Mouse (Mus musculus) midbrain, embryonic 15.5 days (tissue): ENCODE measurements around the gene Plce1. TPM values are rescaled to one million over a fixed set of nuclear protein-coding genes. Genes with fewer than 3 reads are reported as not detected.

Experiments used
- ATAC-seq: fragments of 200-750 bp; cut with Nextera tagmentation; replicated peaks from 2 replicates; pipeline ENCODE4 v1.8.0; 2017; ENCODE audit warnings: moderate TSS enrichment
- H3K27ac ChIP-seq: fragments of 300-500 bp; sonication (generic); 2 replicates; pipeline ENCODE4 v1.5.1; 2015; ENCODE audit warnings: mild to moderate bottlenecking, inconsistent platforms
- H3K27me3 ChIP-seq: fragments of 300-500 bp; sonication (generic); replicated peaks from 2 replicates; pipeline ENCODE4 v1.6.1; 2015; ENCODE audit warnings: inconsistent platforms
- H3K36me3 ChIP-seq: fragments of 300-500 bp; sonication (generic); replicated peaks from 2 replicates; pipeline ENCODE4 v1.6.1; 2015; ENCODE audit warnings: inconsistent platforms
- H3K4me1 ChIP-seq: fragments of 300-500 bp; sonication (generic); 2 replicates; pipeline ENCODE4 v1.6.1; 2015; ENCODE audit warnings: inconsistent platforms
- H3K4me2 ChIP-seq: fragments of 300-500 bp; sonication (generic); 2 replicates; pipeline ENCODE4 v1.6.1; 2015; ENCODE audit warnings: inconsistent platforms, mild to moderate bottlenecking, moderate library complexity
- H3K4me3 ChIP-seq: fragments of 300-500 bp; sonication (generic); 2 replicates; pipeline ENCODE4 v1.5.1; 2015; ENCODE audit warnings: mild to moderate bottlenecking, inconsistent platforms
- H3K9ac ChIP-seq: fragments of 300-500 bp; sonication (generic); 2 replicates; pipeline ENCODE4 v1.6.1; 2015; ENCODE audit warnings: mild to moderate bottlenecking, inconsistent platforms
- H3K9me3 ChIP-seq: fragments of 300-500 bp; sonication (generic); 2 replicates; pipeline ENCODE4 v1.6.1; 2016; ENCODE audit warnings: inconsistent platforms
- WGBS: fragments of 180-500 bp; shearing (Covaris S2); methylation state at CpG from one replicate; pipeline ENCODE4 v1.1.7; 2015; ENCODE audit warnings: mixed read lengths; 5-methylcytosine and 5-hydroxymethylcytosine counted together
- polyA plus RNA-seq: library from polyadenylated mRNA; unstranded; fragments of >200 nt; fragmentation: Nextera tagmentation; extraction: Ambion mirVana; gene quantifications from 2 replicates; pipeline ENCODE4 v1.2.1, GENCODE M21; 2015

Plce1 gene
- polyA plus RNA-seq, 1 experiment from 2014 or later = 4.0 TPM

DNA sequence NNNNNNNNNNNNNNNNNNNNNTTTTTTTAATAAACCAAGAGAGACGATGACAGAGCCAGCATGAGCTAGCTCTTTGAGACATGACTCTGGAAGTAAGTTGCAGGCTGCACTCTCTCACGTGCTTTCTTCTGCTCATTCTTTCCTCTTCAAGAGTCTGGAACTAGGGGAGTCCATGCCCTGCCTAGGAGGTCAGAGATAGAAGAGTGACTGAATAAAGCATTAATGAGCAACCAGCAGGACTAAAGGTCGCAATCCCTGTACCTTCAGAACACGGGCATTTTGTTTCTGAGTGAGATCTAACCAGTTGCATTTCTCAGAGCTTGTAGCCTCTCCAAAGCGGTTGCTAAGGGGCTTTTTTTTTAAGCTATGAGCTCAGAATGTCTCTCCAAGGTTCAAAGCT, 206.4 kb downstream of the Plce1 start:
- Histone ChIP-seq H3K9me3 (no peaks in the 10 kb centered on the region), H3K27ac (no peak overlapping the region), H3K36me3 (no peaks in the 10 kb centered on the region), H3K4me1 (no peaks in the 10 kb centered on the region), H3K27me3 (no peaks in the 10 kb centered on the region), H3K4me3 (no peak overlapping the region), H3K4me2 (no peak overlapping the region), H3K9ac (no peak overlapping the region)
- ATAC-seq = no peak
- 63% methylated on average over 5 of the region's 5 CpGs for WGBS

DNA sequence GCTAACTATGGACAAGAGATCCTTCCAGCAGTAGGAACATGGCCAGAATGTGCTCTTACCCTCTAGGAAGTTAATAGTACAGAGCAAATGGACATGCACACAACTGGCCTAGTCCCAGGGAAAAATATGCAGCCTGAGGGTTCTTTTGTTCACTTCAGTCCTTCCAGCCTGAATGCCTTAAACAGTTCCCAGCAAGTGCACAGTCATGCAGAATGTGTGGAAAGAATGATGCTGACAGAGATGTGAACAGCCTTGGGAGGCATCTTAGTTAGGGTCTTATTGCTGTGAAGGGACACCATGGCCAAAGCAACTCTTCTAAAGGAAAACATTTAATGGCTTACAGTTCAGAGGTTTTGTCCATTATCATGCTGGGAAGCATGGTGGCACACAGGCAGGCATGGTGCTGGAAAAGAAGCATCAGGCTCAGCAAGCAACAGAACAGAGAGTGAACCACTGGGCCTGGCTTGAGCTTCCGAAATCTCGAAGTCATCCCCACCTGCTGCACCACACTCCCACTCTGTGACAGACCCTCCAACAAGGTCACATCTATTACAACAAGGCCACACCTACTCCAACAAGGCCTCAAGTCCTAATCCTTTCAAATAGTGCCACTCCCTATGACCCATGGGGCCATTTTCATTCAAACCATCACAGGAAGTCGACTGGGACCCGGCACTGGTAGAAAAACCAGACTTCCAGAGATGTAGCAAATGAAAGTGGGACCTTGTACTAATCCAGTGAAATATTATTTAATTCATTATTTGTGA, 208.0 kb downstream of the Plce1 start:
- no peak for ATAC-seq
- Histone ChIP-seq H3K27me3 (no peaks in the 10 kb centered on the region), H3K9me3 (no peaks in the 10 kb centered on the region), H3K4me3 (no peak overlapping the region), H3K9ac (no peak overlapping the region), H3K4me1 (no peaks in the 10 kb centered on the region), H3K4me2 (no peak overlapping the region), H3K27ac (no peak overlapping the region), H3K36me3 (no peaks in the 10 kb centered on the region)
- WGBS = 90% methylated on average over 4 of the region's 4 CpGs

DNA sequence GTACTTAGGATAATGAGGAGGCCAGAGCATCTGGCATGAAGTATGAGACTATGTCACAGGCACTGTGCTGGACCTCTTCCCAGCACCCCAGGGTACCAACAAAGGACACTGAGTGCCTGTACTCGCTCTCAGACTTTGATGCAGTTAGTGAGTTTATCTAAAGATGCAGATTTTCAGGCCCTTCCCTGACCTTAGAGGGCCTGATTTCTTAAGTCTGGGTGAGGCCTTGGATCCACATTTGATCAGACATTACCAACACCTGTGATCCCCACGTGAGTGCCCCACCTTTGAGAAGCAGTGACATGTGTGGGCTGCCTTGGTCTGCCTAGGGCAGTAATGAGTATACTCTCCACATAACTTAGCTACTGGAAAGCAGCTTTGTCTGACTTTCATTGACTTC, 209.4 kb downstream of the Plce1 start:
- H3K4me3 ChIP-seq = no peak overlapping the region
- no peaks in the 10 kb centered on the region for H3K36me3 ChIP-seq
- no peak overlapping the region for H3K4me2 ChIP-seq
- no peak overlapping the region for H3K27ac ChIP-seq
- no peaks in the 10 kb centered on the region for H3K4me1 ChIP-seq
- no peak overlapping the region for H3K9ac ChIP-seq
- H3K27me3 ChIP-seq = no peaks in the 10 kb centered on the region
- WGBS = 87% methylated on average over 2 of the region's 2 CpGs
- H3K9me3 ChIP-seq = no peaks in the 10 kb centered on the region
- no peak for ATAC-seq

DNA sequence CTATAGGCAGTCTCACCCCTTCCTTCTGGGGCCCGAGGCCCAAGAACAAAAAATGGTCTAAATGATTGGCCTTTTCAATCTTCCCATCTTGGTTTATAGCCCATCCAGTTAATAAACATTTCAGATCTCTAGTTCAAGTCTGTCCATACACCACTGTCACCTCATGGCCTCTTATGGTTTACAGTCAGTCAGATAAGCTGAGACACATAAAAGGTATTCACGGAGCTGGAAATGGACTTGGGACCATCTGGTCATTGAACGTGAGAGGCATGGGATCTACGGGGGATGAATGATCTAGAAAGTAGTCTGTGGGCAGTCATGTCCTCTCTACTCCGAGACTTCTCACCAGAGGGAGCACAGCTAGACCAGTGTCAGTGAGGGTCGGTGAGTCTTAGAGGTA, 210.6 kb downstream of the Plce1 start:
- H3K9me3 ChIP-seq = no peaks in the 10 kb centered on the region
- no peaks in the 10 kb centered on the region for H3K4me1 ChIP-seq
- WGBS = 94% methylated on average over 6 of the region's 6 CpGs
- no peak for ATAC-seq
- H3K27me3 ChIP-seq = no peaks in the 10 kb centered on the region
- H3K4me2 ChIP-seq = no peak overlapping the region
- no peak overlapping the region for H3K27ac ChIP-seq
- H3K9ac ChIP-seq = no peak overlapping the region
- no peak overlapping the region for H3K4me3 ChIP-seq
- H3K36me3 ChIP-seq = no peaks in the 10 kb centered on the region

DNA sequence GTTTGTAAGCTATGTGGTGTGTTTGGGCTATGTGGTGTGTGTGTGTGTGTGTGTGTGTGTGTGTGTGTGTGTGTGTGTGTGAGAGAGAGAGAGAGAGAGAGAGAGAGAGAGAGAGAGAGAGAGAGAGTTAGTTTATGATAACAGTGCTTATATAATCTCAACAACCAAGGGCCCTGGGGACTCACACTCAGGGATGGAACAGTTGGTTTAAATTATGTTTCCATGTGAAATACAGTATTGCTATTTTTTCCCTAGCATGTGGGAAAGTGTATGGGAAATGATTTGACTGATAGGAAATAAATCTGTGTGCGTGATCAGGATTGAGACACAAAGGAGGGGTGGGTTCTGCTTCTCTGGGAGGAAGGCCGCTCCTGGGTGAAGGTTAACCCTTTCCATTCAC, 212.4 kb downstream of the Plce1 start:
- no peak for ATAC-seq
- WGBS = 57% methylated on average over 2 of the region's 2 CpGs
- H3K27ac ChIP-seq = no peak overlapping the region
- no peak overlapping the region for H3K4me3 ChIP-seq
- H3K4me1 ChIP-seq = no peaks in the 10 kb centered on the region
- no peak overlapping the region for H3K9ac ChIP-seq
- H3K36me3 ChIP-seq = no peaks in the 10 kb centered on the region
- no peaks in the 10 kb centered on the region for H3K27me3 ChIP-seq
- no peak overlapping the region for H3K4me2 ChIP-seq
- H3K9me3 ChIP-seq = no peaks in the 10 kb centered on the region

DNA sequence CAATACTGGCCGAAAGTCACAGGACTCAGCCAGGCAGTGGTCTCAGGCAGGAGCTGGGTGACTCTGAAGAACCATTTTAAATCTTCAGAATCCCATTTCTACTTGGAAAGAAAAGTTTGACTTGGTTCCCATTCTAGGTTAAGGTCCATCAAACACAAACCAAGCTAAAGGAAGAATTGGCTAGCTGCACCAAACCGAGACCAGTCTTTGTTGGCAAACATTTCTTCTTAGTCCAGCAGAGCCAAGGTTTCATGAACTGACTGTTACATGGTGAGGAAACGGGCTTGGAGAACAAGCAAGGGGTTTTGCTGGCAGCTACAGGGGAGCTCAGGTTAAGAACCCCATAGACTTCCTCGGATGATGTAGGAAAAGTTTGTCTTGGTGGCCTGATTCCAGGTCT, 212.9 kb downstream of the Plce1 start:
- no peak for ATAC-seq
- no peaks in the 10 kb centered on the region for H3K4me1 ChIP-seq

DNA sequence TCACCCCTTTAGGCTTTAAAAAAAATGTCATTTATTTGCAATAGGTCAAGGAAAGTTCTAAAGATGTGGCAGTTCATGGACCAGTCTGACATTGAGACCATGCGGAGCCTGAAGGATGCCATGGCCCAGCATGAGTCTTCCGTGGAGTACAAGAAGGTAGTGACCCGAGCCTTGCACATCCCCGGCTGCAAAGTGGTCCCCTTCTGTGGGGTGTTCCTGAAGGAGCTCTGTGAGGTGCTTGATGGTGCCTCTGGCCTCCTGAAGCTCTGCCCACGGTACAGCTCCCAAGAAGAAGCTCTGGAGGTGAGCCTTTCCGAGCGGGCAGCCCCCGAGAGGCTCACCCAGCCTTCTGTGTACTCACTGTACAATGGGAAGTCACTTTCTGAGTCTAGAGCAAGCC, 220.9 kb downstream of the Plce1 start:
- Histone ChIP-seq H3K36me3 (no peaks in the 10 kb centered on the region), H3K27ac (no peak overlapping the region), H3K9ac (no peak overlapping the region), H3K4me2 (no peak overlapping the region), H3K4me3 (no peak overlapping the region), H3K27me3 (no peaks in the 10 kb centered on the region), H3K9me3 (no peaks in the 10 kb centered on the region), H3K4me1 (no peaks in the 10 kb centered on the region)
- ATAC-seq = no peak
- WGBS = 94% methylated on average over 8 of the region's 8 CpGs

More for the DNA sequence above, 212.9 kb downstream of the Plce1 start:
- H3K9me3 ChIP-seq = no peaks in the 10 kb centered on the region
- H3K4me2 ChIP-seq = no peak overlapping the region
- H3K36me3 ChIP-seq = no peaks in the 10 kb centered on the region
- H3K9ac ChIP-seq = no peak overlapping the region
- H3K4me3 ChIP-seq = no peak overlapping the region
- 89% methylated on average over 4 of the region's 4 CpGs for WGBS
- H3K27me3 ChIP-seq = no peaks in the 10 kb centered on the region
- no peak overlapping the region for H3K27ac ChIP-seq

DNA sequence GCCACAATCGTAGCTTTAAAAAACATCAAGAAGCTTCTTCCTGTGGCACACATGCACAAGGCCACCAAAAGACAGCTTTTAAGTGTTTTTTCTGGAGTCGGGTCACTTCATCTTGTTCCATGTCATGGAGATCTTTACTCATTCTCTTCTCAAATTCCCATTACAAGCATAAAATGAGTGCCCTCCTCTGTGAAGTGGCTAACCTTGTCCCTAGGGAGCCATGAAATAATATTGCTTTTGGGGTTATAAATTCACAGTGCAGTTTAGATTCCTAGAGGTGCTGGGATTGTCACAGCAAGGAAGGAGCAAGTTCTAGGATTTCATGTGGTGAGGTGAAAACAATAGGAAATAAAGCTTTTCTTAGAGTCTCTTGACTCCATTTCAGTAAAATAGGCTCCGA, 223.8 kb downstream of the Plce1 start:
- Histone ChIP-seq H3K27me3 (no peaks in the 10 kb centered on the region), H3K4me3 (no peak overlapping the region), H3K9ac (no peak overlapping the region), H3K27ac (no peak overlapping the region), H3K4me2 (no peak overlapping the region), H3K36me3 (no peaks in the 10 kb centered on the region), H3K9me3 (no peaks in the 10 kb centered on the region), H3K4me1 (no peaks in the 10 kb centered on the region)
- WGBS = 85% methylated on average over 3 of the region's 3 CpGs
- no peak for ATAC-seq

DNA sequence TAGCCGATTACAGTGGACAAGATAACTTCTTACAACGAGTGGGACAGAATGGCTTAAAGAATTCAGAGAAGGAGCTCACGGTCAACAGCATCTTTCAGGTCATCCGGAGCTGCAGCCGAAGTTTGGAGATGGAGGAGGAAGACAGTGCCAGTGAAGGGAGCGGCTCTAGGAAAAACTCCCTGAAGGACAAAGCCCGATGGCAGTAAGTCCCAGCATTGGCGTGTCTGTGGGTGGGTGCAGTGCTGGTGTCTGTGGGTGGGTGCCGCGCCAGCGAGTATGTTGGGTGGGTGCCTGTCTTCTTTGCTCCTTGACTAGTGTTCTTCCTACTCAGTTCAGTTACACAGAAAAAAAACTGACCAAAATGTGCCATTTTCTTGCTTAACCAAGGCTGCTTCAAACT, 224.3 kb downstream of the Plce1 start:
- Histone ChIP-seq H3K9ac (no peak overlapping the region), H3K4me3 (no peak overlapping the region), H3K9me3 (no peaks in the 10 kb centered on the region), H3K27me3 (no peaks in the 10 kb centered on the region), H3K27ac (no peak overlapping the region), H3K36me3 (no peaks in the 10 kb centered on the region), H3K4me1 (no peaks in the 10 kb centered on the region), H3K4me2 (no peak overlapping the region)
- ATAC-seq = no peak
- WGBS = 92% methylated on average over 11 of the region's 11 CpGs

DNA sequence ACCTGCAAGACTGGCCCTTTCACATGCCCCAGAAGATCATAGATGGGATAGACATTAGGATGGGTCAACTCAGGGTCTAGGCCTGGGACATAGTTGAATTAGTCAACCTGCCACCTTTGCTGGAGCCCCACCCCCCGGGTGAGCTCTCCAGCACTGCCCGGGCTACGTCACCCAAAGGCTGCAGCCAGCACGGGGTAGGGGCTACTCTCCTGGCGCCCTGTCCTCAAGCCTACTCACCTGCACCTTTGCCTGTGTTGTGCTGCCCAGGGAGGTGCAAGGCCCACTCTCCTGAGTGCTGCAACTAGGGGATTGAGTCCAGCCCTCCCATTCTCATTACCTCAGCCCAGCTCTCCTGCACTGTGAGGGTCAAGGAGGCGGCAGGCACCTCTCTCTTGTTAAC, 225.5 kb downstream of the Plce1 start:
- Histone ChIP-seq H3K27me3 (no peaks in the 10 kb centered on the region), H3K27ac (no peak overlapping the region), H3K4me2 (no peak overlapping the region), H3K9me3 (no peaks in the 10 kb centered on the region), H3K9ac (no peak overlapping the region), H3K4me3 (no peak overlapping the region), H3K36me3 (no peaks in the 10 kb centered on the region), H3K4me1 (no peaks in the 10 kb centered on the region)
- ATAC-seq = no peak
- WGBS = 97% methylated on average over 6 of the region's 6 CpGs

DNA sequence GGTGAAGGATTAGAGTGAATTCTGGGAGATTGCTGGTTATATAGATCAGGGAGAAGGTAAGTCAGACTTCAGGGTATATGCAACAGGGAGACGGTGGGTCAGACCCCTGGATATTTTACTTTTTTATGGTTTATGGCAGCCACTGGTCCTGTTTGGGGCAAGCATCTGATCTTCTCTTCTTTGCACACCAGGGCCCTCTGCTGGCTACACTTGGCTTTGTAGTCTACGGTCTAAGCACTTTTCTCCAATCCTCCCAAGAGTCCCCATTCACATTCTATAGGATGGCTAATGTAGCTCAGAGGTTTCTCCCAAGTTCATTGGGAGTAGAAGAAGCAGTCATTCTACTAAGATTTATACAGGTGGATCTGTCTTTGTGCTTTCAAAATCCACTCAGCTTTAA, 228.5 kb downstream of the Plce1 start:
- Histone ChIP-seq H3K4me2 (no peak overlapping the region), H3K27ac (no peak overlapping the region), H3K36me3 (no peaks in the 10 kb centered on the region), H3K9me3 (no peaks in the 10 kb centered on the region), H3K9ac (no peak overlapping the region), H3K4me3 (no peak overlapping the region), H3K27me3 (no peaks in the 10 kb centered on the region), H3K4me1 (no peaks in the 10 kb centered on the region)
- 90% methylated on average over 2 of the region's 2 CpGs for WGBS
- no peak for ATAC-seq

DNA sequence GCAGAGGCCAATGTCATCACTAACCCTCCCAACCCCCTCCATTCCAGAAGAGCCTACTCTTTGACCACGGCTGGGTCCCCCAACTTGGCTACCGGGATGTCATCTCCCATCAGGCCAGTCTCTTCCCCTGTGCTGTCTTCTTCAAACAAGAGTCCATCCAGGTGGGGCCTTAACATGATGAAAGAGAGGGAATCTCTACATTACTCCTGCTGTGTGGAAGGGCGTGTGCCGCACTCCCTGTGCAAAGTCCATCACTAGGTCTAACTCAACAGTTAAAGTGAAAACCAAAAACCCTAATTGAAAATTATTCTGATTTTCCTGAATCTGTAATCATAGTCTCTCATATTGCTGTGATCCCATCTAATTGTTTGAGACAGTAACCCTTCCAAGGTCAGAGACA, 240.9 kb downstream of the Plce1 start:
- WGBS = 85% methylated on average over 4 of the region's 4 CpGs
- Histone ChIP-seq H3K36me3 (no peaks in the 10 kb centered on the region), H3K9me3 (no peaks in the 10 kb centered on the region), H3K4me3 (no peak overlapping the region), H3K4me1 (no peaks in the 10 kb centered on the region), H3K27me3 (no peaks in the 10 kb centered on the region), H3K27ac (no peak overlapping the region), H3K9ac (no peak overlapping the region), H3K4me2 (no peak overlapping the region)
- no peak for ATAC-seq

DNA sequence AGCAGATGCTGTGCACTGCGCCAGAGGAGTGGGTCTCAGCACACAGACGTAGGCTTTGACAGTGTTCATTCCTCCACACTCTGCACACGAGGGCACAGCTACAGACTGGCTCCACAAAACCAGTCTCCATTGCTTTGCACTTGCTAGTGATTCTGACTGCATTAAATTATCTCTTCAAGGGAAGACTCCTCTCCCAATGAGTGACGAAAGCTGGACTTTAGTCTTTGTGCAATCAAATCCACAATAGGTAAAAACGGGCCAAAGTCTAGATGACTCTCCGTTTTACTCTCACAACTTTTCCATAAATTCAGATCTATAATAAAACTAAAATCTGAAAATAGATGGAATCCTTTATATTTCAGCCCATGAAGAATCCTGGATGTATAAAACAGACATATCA, 242.1 kb downstream of the Plce1 start:
- Histone ChIP-seq H3K27ac (no peak overlapping the region), H3K9ac (no peak overlapping the region), H3K27me3 (no peaks in the 10 kb centered on the region), H3K4me3 (no peak overlapping the region), H3K36me3 (no peaks in the 10 kb centered on the region), H3K4me2 (no peak overlapping the region), H3K4me1 (no peaks in the 10 kb centered on the region), H3K9me3 (no peaks in the 10 kb centered on the region)
- 83% methylated on average over 6 of the region's 6 CpGs for WGBS
- ATAC-seq = no peak
